Mouse (Mus musculus) heart, postnatal 4 days (tissue): ENCODE data around the gene Prdm11. TPM values are rescaled to one million over a fixed set of nuclear protein-coding genes. Genes with fewer than 3 reads are reported as not detected.

ENCODE experiments used
- DNase-seq: peaks from one replicate; pipeline ENCODE4 v3.0.0; 2021
- total RNA-seq, 2 experiments: library from RNA; stranded (reverse); gene quantifications; 2 replicates each; pipeline ENCODE4 v1.2.3; 2021

Prdm11 gene
- total RNA-seq, 2 experiments from 2014 or later, result 24.7 to 25.5 TPM

DNA sequence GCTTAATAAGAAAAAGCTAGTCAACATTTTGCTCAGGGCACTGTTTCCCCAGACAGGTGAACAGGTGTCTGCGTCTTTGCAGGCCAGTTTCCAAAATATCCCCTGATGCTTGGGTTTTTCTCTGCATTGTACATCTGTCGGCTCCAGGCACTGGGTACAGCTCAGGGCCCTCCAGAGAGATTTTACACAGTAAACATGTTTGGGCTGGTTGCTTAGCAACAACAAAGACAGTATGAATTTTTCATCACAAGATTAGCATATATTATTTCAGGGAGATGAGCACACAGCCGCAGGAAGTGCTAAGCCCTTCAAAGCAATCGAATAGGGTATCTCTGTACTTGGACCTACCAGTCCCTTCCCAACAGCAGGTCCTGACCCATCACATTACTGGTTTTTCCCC lies 125.3 kb downstream of the Prdm11 start:
- DNase-seq, result no peak

DNA sequence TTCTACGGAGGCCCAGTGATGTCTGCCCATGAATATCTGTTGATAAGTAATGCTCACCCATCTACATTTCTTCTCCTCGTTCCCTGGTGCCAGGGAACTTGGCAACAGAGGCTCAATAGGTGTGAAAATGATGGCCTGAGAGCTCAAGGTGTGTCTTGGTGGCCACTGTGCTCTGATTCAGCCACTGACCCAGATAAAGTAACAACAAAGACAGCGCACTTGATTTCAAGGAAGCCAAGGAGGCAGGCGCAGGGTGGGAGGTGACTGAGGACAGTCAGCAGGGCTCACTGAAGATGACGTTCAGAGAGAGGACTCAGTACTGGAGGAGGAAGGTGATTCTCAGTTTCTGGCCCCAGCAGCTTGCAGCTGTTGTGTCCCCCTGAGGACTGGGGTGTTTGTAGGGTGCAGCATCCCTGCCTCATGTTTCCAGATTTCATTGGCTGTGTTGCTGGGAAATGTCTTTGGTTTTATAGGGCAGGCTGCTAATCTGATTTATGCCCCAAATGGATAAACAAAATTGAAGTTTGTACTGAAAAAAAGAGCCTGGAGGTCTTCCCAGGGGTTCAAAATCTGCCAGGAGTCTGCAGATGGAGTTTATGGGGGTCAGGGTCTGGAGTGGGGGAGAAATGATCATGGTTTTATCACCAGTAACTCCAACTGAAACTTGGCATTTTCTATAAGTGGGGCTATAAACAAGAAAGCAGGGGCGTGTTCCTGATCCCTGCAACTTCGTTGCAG lies 128.4 kb downstream of the Prdm11 start:
- DNase-seq, result no peak

DNA sequence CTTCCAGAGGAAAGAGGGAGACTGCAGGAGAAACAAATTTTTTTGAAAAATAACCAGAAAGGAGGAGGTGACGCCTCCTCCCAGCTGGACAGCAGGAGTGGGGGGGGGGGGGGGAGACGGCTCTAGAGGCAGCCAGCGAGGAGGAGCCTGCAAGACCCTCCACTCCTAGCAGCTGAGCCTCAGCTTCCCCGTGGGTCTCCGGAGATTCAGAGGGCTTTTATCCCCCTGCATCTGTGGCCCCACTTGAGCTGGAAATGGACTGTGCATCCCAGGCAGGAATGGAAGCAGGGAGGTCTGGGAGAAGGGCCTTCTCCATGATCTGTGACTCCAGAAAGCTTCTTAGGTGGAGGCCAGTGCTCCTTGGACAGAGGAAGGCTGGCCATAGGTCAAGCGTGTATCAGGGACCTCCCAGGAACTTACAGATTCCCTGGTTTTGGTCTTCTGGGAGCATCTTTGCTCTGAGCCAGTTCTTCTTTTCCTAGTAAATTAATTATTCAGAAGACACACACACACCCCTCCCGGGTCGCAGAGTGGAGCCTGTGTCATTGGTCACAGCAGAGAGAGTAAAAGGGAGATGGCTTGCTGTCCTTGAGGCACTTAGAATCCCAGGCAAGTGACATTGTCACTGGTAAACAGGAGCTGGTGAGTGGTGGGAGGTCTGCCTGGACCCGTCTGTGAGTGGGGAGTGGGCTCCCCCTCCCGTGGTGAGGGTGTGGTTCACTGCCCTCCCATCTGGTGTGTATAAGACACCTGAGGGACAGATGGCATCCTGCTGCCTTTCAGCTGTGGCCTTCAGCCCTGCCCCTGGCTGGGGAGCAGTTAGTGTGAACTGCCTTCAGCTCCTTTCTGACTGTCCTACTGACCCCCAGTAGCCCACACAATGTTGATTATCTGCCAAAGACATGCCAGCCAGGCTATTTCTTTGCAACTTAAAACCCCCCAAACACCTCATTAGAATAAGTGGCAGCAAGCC lies 130.0 kb downstream of the Prdm11 start:
- no peak for DNase-seq

Other genes starting within 250 kb of the Prdm11 start
- gene Syt13, start 131.1 kb downstream of the Prdm11 start, total RNA-seq, result under 1 TPM; 0.17 to 0.41 TPM
- 10 to 100 TPM; 79.0 to 82.5 TPM for gene Trp53i11, start 141.4 kb upstream of the Prdm11 start, total RNA-seq